Mouse (Mus musculus) MEL (cell line): ENCODE data around the gene Gripap1.

Source experiments
- BHLHE40 ChIP-seq: IDR thresholded peaks from 2 replicates; pipeline ENCODE4 v1.6.1; 2012; ENCODE audit warnings: low read depth, mild to moderate bottlenecking, inconsistent platforms, low read length, improper control_type of control experiment, borderline replicate concordance
- CTCF ChIP-seq, 3 experiments: IDR thresholded peaks in 2 of 3; conservative IDR thresholded peaks in 1 of 3; 2 replicates each; pipeline ENCODE4 v1.5.1; 2011 to 2012; ENCODE audit warnings: low read length in 3 of 3, low read depth in 2 of 3, mild to moderate bottlenecking in 2 of 3, improper control_type of control experiment in 1 of 3, inconsistent platforms in 1 of 3, mixed read lengths in 1 of 3, moderate library complexity in 1 of 3; ENCODE audit not compliant: control insufficient read depth in 1 of 3, insufficient read depth in 1 of 3, poor library complexity in 1 of 3, severe bottlenecking in 1 of 3
- E2F4 ChIP-seq: IDR thresholded peaks from 2 replicates; pipeline ENCODE4 v1.6.1; 2011; ENCODE audit warnings: low read depth, low read length, improper control_type of control experiment, borderline replicate concordance
- GATA1 ChIP-seq: IDR thresholded peaks from 2 replicates; pipeline ENCODE4 v1.6.1; 2011; ENCODE audit warnings: low read depth, low read length, improper control_type of control experiment
- JUND ChIP-seq: IDR thresholded peaks from 2 replicates; pipeline ENCODE4 v1.6.1; 2011; ENCODE audit warnings: low read depth, mild to moderate bottlenecking, improper control_type of control experiment, low read length
- NRF1 ChIP-seq: IDR thresholded peaks from 2 replicates; pipeline ENCODE4 v1.6.1; 2014; ENCODE audit warnings: low read depth, mild to moderate bottlenecking, inconsistent platforms, low read length, improper control_type of control experiment, moderate library complexity; ENCODE audit not compliant: poor library complexity, insufficient read depth, severe bottlenecking
- ZMIZ1 ChIP-seq: IDR thresholded peaks from 2 replicates; pipeline ENCODE4 v1.6.1; 2012; ENCODE audit warnings: low read depth, mild to moderate bottlenecking, inconsistent platforms, low read length, improper control_type of control experiment, moderate library complexity

- TF ChIP-seq GATA1 (no peak), BHLHE40 (no peak), ZMIZ1 (no peak), NRF1 (no peak), E2F4 (no peak), CTCF (IDR thresholded peaks at IDR 0.05 in 2 of 3, conservative IDR thresholded peaks at IDR 0.05 in 1 of 3; ENCODE audit: control insufficient read depth in 1 of 3, insufficient read depth in 1 of 3, low read depth in 2 of 3, low read length in 3 of 3, poor library complexity in 1 of 3, severe bottlenecking in 1 of 3) (no peak), JUND (no peak)
These were observed 49.3 kb upstream of the Gripap1 start for GRCm38 (mm10) chrX:7740082-7740819.
